ENCODE assay signal across 17 mouse cellular contexts in the genomic region with DNA sequence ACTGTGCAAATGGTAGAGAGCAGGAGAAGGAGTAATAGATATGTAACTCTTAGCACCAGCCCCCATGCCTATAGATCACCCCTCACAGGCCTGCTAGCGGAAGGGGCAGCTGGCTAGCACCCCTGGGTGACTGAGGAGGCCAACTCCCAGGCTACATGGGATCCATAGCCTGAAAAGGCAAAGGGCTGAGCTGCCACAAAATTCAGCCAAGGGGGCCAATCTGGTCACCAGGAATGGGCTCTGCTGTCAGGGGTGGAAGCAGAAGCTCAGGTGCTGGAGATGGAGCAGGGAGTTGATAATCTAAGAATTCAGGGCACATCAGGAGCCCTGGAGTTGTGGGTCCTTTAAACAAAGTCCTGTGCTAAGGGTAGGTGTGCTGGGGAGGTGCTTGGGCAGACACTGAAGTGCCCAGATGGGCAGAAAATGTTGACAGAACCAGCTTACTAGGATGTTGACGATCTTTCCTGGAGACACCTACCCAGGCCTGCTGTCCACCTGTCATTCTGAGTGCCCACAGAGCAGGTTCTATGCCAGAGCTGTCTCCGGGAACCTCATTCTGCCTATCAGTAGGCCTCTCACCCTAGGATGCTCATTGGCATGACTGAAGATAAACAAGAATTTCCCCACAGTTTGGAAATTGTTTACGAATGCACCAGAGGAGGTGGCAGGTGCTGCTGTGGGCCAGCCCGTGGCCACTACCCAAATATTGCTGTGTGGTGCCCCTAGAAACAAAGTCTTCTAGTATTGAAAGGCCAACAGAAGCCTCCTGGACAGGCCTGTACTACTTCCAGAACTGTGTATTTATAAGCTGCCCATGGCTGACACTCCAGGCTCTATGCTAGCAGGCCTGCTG. TPM values are rescaled to one million over a fixed set of nuclear protein-coding genes. Genes with fewer than 3 reads are reported as not detected.
DNase-seq lines count a peak whose midpoint lies in the region; ATAC-seq lines count a peak whose summit lies in the region.
"Had no signal": no experiment of that assay in that cellular context is flagged by ENCODE, and none has a peak within 500 bp of the region (broad histone marks: within the 10 kb centered on the region; RNA-seq: fewer than 3 reads in every experiment).

No protein-coding gene starts in this region.

- DNase-seq in adrenal gland, adult (ENCODE audit: inconsistent age in 2 of 2, low spot score in 1 of 2): peak; percentile 3 to 28
- no peak for DNase-seq in adrenal gland, postnatal 4 days (ENCODE audit: low spot score in 2 of 2)
- DNase-seq in layer of hippocampus, adult 11-12 months (ENCODE audit: low spot score): peak; percentile 2
- no peak for DNase-seq in layer of hippocampus, adult 9-10 months (ENCODE audit: low spot score)
- DNase-seq in cerebellum, adult 9-10 months: peak; percentile 60
- DNase-seq in left cerebral cortex, adult 8-10 months (ENCODE audit: low spot score in 2 of 2): no peak
- DNase-seq: forebrain, postnatal 0 days; gastrocnemius, adult 2 months; heart, adult 18-20 months; kidney, postnatal 10 days; midbrain, embryonic 14.5 days had no signal

- 0 out of 2 replicates have a peak overlapping the region, but pooled peaks have one; percentile 34 for H3K9ac ChIP-seq in limb, embryonic 12.5 days (replicated peaks)
- H3K9ac ChIP-seq: forebrain, postnatal 0 days; hindbrain, embryonic 12.5 days; liver, embryonic 14.5 days; stomach, embryonic 15.5 days had no signal

- no peak overlapping the region for H3K4me2 ChIP-seq in limb, embryonic 12.5 days
- H3K4me2 ChIP-seq: hindbrain, embryonic 12.5 days; stomach, embryonic 15.5 days had no signal

- ATAC-seq in limb, embryonic 12.5 days (ENCODE audit: insufficient number of reproducible peaks, insufficient read depth, low FRiP score, low TSS enrichment, low read depth): no peak
- ATAC-seq in activated CD4-positive, CD25-positive, alpha-beta regulatory T cell, adult 4 months: no peak
- ATAC-seq: forebrain, postnatal 0 days had no signal

- no peaks in the 10 kb centered on the region for H3K9me3 ChIP-seq in limb, embryonic 12.5 days
- H3K9me3 ChIP-seq: embryonic facial prominence, embryonic 10.5 days; hindbrain, embryonic 12.5 days; stomach, embryonic 15.5 days had no signal

- H3K36me3 ChIP-seq in limb, embryonic 12.5 days: peaks cover 68% of the 10 kb centered on the region

- no peak overlapping the region for H3K4me3 ChIP-seq in limb, embryonic 12.5 days (replicated peaks)
- H3K4me3 ChIP-seq: embryonic facial prominence, embryonic 10.5 days; gastrocnemius, adult 2 months; hindbrain, embryonic 12.5 days; stomach, embryonic 15.5 days had no signal

- H3K27ac ChIP-seq in limb, embryonic 12.5 days: no peak overlapping the region
- H3K27ac ChIP-seq: embryonic facial prominence, embryonic 10.5 days; gastrocnemius, adult 2 months; hindbrain, embryonic 12.5 days; liver, embryonic 14.5 days; stomach, embryonic 15.5 days had no signal

- peaks cover 8% of the 10 kb centered on the region; the same call in 1 of the 2 replicates for H3K4me1 ChIP-seq in limb, embryonic 12.5 days (replicated peaks)
- H3K4me1 ChIP-seq: stomach, embryonic 15.5 days had no signal

- WGBS in limb, embryonic 12.5 days: 77% methylated on average over 5 of the region's 5 CpGs

- no peaks in the 10 kb centered on the region for H3K27me3 ChIP-seq in limb, embryonic 12.5 days
- H3K27me3 ChIP-seq: hindbrain, embryonic 12.5 days; stomach, embryonic 15.5 days had no signal

RNA-seq across cellular contexts. Expression of a gene that starts 5.4 kb away (rescaled TPM):
- 10 to 100 TPM; 12.3 to 14.0 TPM for total RNA-seq in adrenal gland, postnatal 4 days (2021)
- polyA plus RNA-seq in limb, embryonic 12.5 days (2016; fragmentation: Nextera tagmentation; extraction: Ambion mirVana): 52.2 and 52.5 TPM in 2 replicates
- 10 to 100 TPM in 1 of 4 experiments, 1 to 10 TPM in 3; 7.1 to 12.4 (median 7.4) TPM for total RNA-seq in left cerebral cortex, adult 8-10 months (2022)
- polyA plus RNA-seq in activated CD4-positive, CD25-positive, alpha-beta regulatory T cell, adult 4 months (2017; shearing (Covaris generic)): 10 to 100 TPM; 76.9 to 90.0 TPM

RNA-seq across cellular contexts. Expression of a gene that starts 5.5 kb away (rescaled TPM):
- 1 to 10 TPM; 1.4 to 3.4 TPM for total RNA-seq in adrenal gland, postnatal 4 days (2021)
- polyA plus RNA-seq in limb, embryonic 12.5 days (2016; fragmentation: Nextera tagmentation; extraction: Ambion mirVana): 1.3 and 1.4 TPM in 2 replicates
- 1 to 10 TPM in 2 of 4 experiments, under 1 TPM in 2; 0.80 to 2.5 (median 1.3) TPM for total RNA-seq in left cerebral cortex, adult 8-10 months (2022)
- under 1 TPM; 0.28 to 0.94 TPM for polyA plus RNA-seq in activated CD4-positive, CD25-positive, alpha-beta regulatory T cell, adult 4 months (2017; shearing (Covaris generic))

RNA-seq across cellular contexts. Expression of a gene that starts 12.7 kb away (rescaled TPM):
- total RNA-seq in adrenal gland, postnatal 4 days (2021): 100 to 1,000 TPM; 145 to 158 TPM
- 29.3 and 35.9 TPM in 2 replicates for polyA plus RNA-seq in limb, embryonic 12.5 days (2016; fragmentation: Nextera tagmentation; extraction: Ambion mirVana)
- total RNA-seq in left cerebral cortex, adult 8-10 months (2022): 10 to 100 TPM; 68.7 to 79.4 (median 72.7) TPM
- polyA plus RNA-seq in activated CD4-positive, CD25-positive, alpha-beta regulatory T cell, adult 4 months (2017; shearing (Covaris generic)): 100 to 1,000 TPM; 112 to 135 TPM

Comparison
In these comparisons a context has a peak if more than half of its experiments do, and no peak if none do; other contexts are left out.
1. DNase-seq: peak in adrenal gland, adult (2 of 2), layer of hippocampus, adult 11-12 months (single experiment) and cerebellum, adult 9-10 months (single experiment); none in adrenal gland, postnatal 4 days (0 of 2), layer of hippocampus, adult 9-10 months (single experiment) and left cerebral cortex, adult 8-10 months (0 of 2).